Mouse (Mus musculus): ENCODE measurements around the gene Mdm4.
A peak's percentile ranks its signal among the peaks of the same experiment; 100 is the strongest.

Gene Mdm4

GRCm38 (mm10) chr1:132932421-132932820 is 97.9 kb downstream of the Mdm4 start:
- DNase-seq: peak; percentile 75

- DNase-seq: no peak
Observed at GRCm38 (mm10) chr1:132930291-132930690, 100.1 kb downstream of the Mdm4 start.

- no peak for DNase-seq
Observed at GRCm38 (mm10) chr1:132928907-132929250, 101.5 kb downstream of the Mdm4 start.

- no peak for DNase-seq
Observed at GRCm38 (mm10) chr1:132928032-132928906, 102.1 kb downstream of the Mdm4 start.

- no peak for DNase-seq
Observed at GRCm38 (mm10) chr1:132925270-132925669, 105.1 kb downstream of the Mdm4 start.

- no peak for DNase-seq
Observed at GRCm38 (mm10) chr1:132922257-132922656, 108.1 kb downstream of the Mdm4 start.

GRCm38 (mm10) chr1:132921071-132921470 is 109.3 kb downstream of the Mdm4 start:
- no peak for DNase-seq

- no peak for DNase-seq
Observed at GRCm38 (mm10) chr1:132919258-132919657, 111.1 kb downstream of the Mdm4 start.

- no peak for DNase-seq
Observed at GRCm38 (mm10) chr1:132918117-132918680, 112.2 kb downstream of the Mdm4 start.

GRCm38 (mm10) chr1:132917554-132917953 is 112.8 kb downstream of the Mdm4 start:
- no peak for DNase-seq

- no peak for DNase-seq
Observed at GRCm38 (mm10) chr1:132915849-132916493, 114.4 kb downstream of the Mdm4 start.

- DNase-seq: no peak
Observed at GRCm38 (mm10) chr1:132910414-132911041, 119.8 kb downstream of the Mdm4 start.

- no peak for DNase-seq
Observed at GRCm38 (mm10) chr1:132909951-132910350, 120.4 kb downstream of the Mdm4 start.
